Mouse (Mus musculus) frontal cortex, adult (tissue): ENCODE measurements around the gene Map3k11.
A peak's percentile ranks its signal among the peaks of the same experiment; 100 is the strongest.

Experiments used
- ATAC-seq: cut with Nextera tagmentation; 2 replicates; pipeline ENCODE4 v1.9.2; 2017; ENCODE audit warnings: mild to moderate bottlenecking, moderate library complexity, mixed read lengths; ENCODE audit not compliant: low TSS enrichment

Map3k11 gene

DNA sequence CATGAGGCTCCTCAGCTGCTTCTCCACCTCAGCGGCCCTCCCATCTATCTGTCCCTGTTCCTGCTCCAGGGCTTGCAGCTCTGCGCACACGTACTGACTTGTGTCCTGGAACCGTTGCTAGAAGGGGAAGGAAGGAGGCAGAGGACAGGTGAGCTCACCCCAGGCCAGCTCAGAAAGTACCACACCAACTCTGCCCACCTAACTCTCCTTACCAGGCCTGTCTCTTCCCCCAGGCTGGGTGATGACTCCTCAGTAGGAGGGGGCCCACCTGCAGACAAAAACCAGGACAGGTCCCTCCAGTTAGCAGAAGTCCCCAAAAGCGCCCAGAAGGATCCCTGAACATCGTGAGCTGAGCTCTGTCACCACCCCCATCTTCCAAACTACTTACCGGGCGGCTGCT is 22.0 kb downstream of the Map3k11 start:
- no peak for ATAC-seq

DNA sequence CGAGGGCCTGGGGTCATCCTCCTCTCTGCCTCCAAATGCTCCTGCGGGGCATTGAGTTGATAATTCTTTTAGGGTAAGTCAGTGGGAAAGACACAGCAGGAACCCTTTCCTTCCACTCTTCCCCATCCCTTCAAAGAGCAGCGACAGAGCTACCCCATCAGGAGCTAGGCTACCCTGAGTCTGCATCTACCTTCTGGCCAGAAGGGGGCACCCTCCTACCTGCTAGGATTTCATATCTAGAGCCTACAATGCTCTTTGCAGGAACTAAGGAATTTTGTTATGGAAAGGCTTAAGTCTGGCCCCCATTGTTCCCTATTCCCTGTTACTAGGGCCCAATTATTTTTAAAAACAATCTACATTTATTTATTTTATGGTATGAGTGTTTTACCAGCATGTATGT is 22.7 kb downstream of the Map3k11 start:
- ATAC-seq = peak; percentile 81; the same call in 1 of the 2 replicates

- no peak for ATAC-seq
These were observed 23.4 kb downstream of the Map3k11 start for GRCm38 (mm10) chr19:5711907-5712460.

GRCm38 (mm10) chr19:5713255-5713654 is 24.7 kb downstream of the Map3k11 start:
- ATAC-seq = no peak

- no peak for ATAC-seq
These were observed 25.2 kb downstream of the Map3k11 start for GRCm38 (mm10) chr19:5713730-5714129.

- peak; percentile 53; the same call in 1 of the 2 replicates for ATAC-seq
These were observed 27.5 kb downstream of the Map3k11 start for GRCm38 (mm10) chr19:5715793-5716688.

- no peak for ATAC-seq
These were observed 28.4 kb downstream of the Map3k11 start for GRCm38 (mm10) chr19:5716955-5717354.

- ATAC-seq = no peak
These were observed 32.7 kb downstream of the Map3k11 start for GRCm38 (mm10) chr19:5721233-5721632.

DNA sequence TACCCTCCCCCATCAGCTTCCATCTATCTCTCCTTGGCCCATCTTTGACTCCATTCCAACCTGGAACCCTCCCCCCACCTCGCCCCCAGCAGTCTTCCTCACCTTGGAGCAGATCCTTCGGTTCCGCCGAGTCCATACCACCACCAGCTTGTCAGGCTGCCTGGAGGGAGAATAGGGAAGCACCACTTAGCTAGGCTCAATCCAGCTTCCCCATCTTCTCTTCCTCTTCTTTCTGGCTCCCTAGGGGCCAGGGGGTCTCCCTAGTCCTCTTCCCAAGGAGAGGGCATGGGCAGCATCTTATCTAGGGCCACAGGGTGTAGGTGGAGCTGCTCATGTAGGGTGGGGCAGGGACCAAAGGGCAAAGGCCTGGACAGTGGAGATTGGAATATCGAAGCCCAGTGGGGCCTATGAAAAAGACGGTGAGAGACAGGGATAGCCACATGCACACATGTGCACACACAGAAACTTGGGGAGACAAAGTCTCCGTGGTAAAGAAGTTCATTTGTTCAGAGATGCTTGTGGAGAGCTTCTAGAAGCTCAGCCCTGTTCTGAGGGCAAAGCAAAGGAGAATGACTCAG is 34.4 kb downstream of the Map3k11 start:
- ATAC-seq = no peak

GRCm38 (mm10) chr19:5723934-5724548 is 35.5 kb downstream of the Map3k11 start:
- no peak for ATAC-seq

DNA sequence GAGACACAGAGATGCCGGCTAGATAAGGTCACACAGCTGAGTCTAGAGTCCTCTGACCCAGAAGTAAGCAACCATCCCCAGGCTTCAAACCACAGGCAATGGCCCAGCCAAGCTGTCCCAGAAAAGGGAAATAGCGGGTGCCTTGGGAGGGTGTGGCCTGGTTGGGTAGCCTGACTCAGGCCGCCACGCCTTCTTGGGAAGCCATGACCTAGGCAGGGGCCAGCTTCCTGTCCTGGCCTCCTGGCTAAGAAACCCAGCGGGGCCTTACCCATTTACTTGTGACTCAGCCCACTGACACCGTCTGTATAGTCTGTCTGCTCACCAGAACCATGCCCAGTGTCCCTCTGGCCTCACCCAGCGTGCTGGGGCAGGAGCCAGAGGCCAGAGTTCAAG is 36.0 kb downstream of the Map3k11 start:
- ATAC-seq = no peak

DNA sequence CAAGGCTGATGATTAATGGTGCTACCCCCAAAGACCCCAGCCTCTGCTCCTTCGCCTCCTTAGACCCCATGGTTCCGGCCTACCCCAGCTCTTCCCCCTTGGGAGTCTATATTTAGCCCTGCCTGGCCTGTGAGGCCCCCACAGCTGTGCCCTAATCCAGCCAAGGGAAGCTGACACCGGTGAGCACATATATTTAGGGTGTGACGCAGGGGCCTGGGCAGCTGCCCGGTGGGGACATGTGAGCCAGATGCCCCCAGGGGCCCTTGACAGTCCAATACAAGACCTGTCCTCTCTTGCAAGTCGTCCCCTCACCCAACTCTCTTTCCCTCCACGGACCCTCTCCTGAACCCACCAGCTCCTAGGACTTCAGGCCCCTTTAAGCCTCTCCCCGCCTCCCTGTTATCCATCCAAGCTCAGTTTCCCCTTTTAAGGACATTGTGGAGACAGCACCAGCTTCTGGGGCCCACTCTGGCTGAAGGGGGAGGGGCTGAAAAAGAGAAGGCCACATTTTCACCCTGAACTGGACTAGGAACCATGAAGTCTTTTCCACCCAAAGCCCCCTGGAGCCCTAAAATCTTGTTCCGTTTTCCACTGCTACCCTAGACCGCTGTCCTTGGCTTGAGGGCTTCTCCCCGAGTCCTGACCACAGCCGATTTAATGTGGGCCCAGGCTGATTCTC is 36.6 kb downstream of the Map3k11 start:
- ATAC-seq = no peak

DNA sequence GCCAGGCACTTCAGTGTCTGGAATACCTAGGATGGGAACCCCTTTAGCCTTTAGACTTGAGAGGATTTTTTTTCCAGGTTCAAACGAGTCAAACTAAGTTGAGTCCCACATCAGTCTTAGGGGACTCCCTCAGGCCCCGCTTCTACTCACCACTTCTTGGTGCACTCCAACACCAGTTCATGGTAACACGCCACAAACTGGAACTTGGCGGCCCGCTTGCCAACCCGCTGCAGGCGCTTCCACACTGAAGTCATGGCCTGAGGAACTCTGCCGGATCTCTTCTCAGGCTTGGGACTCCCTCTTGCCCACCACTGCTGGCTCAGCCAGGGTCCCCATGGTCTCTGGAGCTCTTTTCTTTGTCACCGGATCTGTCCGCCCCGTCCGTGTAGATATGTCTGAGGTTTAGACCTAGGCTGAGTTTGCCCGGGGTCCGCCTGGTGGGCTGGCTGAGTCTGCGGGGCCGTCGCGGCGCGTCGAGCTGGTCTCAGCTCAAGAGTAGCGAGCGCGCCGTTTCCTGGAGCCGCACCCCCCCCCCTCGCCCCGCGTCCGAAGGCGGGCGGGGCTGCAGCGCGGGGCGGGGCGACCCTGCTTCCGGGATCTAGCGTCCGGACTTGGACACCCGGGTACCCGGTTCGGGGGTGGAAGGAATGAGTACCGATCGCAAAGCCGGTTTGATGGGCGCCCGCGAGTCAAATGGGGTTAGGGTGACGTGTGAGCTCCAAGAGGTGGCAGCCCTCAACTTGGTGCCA is 37.4 kb downstream of the Map3k11 start, which contains the start of gene Ehbp1l1:
TSS of gene Ehbp1l1 (minus strand) at position 551 of the 749 bp plus-strand sequence.
- ATAC-seq = no peak

GRCm38 (mm10) chr19:5726961-5727578 is 38.5 kb downstream of the Map3k11 start:
- no peak for ATAC-seq

- ATAC-seq = peak; percentile 35; the same call in 1 of the 2 replicates
These were observed 39.2 kb downstream of the Map3k11 start for GRCm38 (mm10) chr19:5727701-5728100.

DNA sequence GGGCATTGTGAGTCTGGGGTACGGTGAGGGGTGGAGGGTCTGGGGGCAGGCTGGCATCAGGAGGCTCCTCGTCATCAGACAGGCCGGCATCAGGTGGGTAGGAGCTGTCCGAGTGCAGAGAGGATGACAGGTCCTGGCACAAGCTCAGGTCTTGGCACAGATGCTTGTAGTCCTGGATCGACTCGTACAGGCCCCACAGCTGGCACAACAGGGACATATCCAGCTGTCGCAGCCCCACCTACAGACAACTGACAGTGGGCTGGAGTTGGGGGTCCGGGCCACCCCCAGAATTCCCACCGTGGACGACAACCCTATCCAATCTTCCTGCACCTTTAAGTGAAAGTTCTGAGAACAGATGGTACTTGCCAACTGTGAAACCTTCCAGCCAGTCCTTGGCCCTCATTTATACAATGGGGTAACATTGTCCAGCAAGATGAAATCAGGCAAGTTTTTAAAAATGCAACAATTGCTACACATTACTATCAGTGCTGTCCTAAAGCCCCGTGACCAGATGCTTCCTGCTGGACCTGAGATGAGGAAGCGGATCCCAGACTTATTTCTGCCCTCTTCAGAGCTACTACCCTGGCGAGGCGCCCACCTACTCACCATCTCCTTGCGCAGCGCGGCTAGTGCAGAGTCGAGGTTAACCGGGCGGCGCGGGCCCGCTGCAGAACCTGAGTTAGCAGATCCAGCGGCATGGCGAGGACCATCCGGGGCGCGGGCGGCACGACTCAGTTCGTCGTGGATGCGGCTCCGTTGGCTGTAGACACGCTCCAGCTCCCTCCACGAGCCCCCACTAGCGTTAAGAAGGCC is 40.3 kb downstream of the Map3k11 start:
- ATAC-seq = peak; percentile 28

GRCm38 (mm10) chr19:5729444-5729815 is 40.9 kb downstream of the Map3k11 start, which contains the start of gene Fam89b:
Gene Fam89b (minus strand): TSS chr19:5729653.
- ATAC-seq = peak; percentile 80

DNA sequence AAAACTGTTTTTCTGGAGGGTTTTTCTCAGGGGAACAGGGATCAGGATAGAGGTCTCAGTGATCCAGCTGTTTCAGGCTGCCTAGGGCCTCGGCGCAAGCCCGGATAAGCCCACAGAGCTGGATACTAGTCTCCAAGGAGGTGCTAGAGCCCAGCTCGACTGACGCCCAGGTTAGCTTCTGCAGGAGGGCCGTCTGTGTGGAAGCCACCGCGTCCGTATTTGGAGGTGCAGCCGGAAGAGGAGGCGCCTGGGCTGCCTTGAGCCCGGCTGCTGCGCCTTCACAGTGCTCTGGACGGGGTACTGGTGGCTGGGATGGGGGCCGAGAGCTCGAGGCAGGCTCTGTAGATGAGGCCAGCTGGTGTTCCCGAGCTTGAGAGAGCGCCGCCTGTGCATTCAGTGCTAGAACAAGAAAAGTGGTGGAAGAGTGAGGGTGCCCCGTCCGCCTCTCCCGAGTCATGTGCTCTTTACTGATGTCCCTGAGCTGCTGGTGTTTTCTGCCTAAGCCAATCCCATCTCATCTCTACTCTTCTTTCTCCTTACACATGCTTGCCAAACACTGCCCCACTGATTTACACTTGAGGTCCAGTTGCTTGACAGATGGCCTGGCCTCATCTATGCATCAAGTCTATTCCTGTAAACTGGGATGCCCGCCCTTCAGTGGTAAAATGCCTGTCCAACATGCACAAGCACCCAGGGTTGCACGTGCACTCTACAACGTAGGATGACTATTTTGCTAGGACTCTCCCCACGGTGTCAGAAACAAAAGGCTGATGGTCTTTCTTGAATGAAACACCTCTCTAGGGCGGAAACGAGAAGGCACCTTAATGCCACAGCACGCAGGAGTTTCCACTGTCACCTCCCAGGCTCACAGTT is 42.0 kb downstream of the Map3k11 start:
- no peak for ATAC-seq
